Mouse (Mus musculus) embryo, embryonic 11.5 days (tissue): Measurements from ENCODE around the gene Xntrpc.
"Not testable (repeated sequence)": the region's sequence is repeated elsewhere in the genome, so short reads cannot be mapped to it uniquely, and the experiment has no call there.

Experiments
- DNase-seq: peaks from one replicate; pipeline ENCODE4 v3.0.0-alpha.2; 2012; ENCODE audit warnings: low read depth, low spot score

The Xntrpc gene

GRCm38 (mm10) chr7:102065046-102065891 lies at the start of gene Xntrpc, which contains the start of the genes Rnf121 and Xndc1:
Xntrpc (plus strand) TSS chr7:102065713.
Rnf121 (minus strand) TSS chr7:102065469.
Xndc1 (plus strand) TSS chr7:102065511.
- DNase-seq, result peak; percentile 81

DNA sequence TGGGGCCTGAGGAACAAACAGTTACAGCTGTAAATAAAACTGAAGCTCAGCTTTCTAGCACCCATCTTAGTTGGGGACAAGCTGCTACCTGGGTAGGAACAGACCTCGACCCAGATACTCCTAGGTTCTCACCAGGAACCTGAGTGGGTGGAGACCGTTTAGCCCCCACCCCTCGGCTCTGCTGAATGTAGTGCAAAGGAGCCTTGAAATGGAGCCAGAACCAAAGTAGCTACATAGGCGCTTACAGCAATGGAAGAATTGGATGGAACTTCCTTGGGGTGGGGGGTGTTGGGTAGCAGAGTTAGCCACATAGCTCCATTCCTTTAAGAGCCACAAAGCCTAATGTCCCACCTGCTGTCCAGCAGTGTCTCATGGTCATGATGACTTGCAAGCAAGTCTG lies 48.6 kb upstream of the Xntrpc start:
- DNase-seq, result no peak

- DNase-seq, result no peak
Measured at GRCm38 (mm10) chr7:102017452-102017851, 48.1 kb upstream of the Xntrpc start.

- DNase-seq, result no peak
Measured at GRCm38 (mm10) chr7:102018034-102018433, 47.5 kb upstream of the Xntrpc start.

DNA sequence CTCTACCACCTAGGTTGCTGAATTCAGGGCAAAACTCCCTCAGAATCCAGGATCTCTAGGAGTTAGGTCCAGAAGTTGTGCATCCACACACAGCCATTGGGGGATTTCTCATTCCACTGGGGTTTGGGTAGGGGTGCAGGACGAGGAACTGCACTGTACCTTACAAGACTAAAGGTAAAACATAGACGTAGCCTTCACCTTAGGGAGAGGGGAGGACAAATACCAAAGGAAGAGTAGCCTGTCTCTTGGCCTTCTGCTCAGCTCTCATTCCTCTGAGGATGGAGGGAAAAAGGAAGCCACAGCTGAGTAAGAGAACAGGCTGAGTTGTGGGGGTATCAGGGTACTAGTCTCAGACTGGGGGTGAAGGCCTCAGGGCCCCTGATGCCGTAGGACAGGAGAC lies 46.9 kb upstream of the Xntrpc start, which contains the start of gene Il18bp:
Il18bp (minus strand) TSS at position 101 of the 400 bp plus-strand sequence.
- no peak for DNase-seq

GRCm38 (mm10) chr7:102019362-102019761 lies 46.2 kb upstream of the Xntrpc start:
- DNase-seq, result no peak

DNA sequence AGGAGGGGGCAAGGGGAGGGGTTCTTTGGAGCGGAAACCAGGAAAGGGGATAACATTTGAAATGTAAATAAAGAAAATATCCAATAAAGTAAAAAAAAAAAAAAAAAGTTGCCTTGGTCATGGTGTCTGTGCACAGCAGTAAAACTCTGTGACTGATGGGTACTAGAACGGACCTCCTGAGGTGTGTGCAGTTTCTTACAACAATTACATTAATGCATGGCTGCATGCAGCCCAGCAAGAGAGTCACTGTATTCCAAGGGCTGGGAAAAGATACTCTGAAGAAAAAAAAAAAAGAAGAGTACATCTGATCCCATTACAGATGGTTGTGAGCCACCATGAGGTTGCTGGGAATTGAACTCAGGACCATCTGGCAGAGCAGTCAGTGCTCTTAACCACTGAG lies 44.6 kb upstream of the Xntrpc start:
- DNase-seq, result not testable (repeated sequence)

DNA sequence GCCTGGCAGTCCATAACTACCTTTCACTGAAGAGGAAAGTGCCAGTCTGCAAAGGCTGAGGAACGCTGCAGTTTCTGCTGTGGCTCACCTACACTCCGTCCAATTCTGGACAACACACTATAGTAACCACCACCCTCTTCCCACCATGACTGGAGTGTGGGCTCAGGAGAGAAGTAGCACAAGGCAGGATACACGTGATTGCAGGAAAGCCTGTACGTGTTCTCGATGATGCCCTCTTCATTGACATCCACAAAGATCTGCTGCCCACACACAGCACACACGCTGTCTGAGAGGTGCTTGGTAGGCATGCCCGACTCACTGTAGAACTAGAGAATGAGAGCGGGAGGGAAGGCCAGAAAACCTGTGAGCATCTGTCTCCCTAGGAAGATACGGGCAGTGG lies 41.7 kb upstream of the Xntrpc start:
- no peak for DNase-seq

DNA sequence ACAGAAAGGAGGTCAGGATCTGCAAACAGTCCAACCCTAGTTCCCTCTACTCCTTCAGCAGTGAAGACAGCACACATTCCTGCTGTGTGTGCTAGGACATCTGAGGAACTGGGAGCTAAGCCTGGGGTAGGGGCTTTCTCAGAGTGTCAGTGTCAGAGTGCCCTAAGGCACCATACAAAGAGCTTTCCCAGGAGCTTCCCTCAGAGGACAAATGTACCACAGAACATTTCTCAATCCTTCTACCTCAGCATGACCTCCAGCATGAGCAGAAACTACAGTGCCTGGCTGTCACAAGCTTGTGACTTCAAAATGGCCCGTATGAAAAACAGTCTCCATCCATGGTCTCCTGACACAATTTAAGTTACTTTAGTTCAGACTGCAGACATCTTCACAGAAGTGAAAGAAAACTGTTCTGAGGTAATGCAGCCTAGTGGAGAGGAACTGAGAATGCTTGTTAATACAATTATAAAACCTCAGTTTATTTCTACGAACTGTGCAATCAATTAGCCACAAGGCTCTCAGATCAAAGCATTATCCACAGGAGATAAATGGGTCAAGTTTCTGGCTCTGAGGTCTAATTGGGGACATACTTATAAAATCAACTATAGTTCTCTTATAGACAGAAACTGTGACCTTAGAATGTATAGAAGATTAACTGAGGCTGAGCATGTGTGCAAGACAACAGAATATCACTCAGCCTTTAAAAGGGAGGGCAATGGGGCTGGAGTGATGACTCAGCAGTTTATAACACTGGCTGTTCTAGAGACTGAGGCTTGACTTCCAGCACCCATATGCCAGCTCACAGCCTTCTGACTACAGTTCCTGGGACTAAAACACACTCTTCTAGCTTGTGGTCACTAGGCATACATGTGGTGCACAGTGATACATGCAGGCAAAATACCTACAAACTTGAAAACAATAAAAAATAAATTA lies 40.1 kb upstream of the Xntrpc start:
- DNase-seq, result no peak

DNA sequence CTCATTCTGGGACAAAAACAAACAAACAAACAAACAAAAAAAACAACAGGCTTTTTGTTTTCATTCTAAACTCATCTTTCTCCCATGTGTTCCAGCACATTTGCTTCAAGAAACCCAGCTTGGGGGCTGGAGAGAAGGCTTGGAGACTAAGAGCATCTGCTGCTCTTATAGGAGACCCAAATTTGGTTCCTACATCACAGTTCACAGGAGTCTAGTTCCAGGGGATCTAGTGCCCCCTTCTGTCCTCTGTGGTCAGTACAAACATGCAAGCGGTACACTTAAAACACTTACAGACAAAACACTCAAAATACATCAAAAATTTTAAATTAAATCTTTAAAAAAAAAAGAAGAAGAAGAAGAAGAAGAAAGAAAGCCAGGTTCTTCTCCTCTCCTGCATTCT lies 30.6 kb upstream of the Xntrpc start:
- DNase-seq, result no peak

DNA sequence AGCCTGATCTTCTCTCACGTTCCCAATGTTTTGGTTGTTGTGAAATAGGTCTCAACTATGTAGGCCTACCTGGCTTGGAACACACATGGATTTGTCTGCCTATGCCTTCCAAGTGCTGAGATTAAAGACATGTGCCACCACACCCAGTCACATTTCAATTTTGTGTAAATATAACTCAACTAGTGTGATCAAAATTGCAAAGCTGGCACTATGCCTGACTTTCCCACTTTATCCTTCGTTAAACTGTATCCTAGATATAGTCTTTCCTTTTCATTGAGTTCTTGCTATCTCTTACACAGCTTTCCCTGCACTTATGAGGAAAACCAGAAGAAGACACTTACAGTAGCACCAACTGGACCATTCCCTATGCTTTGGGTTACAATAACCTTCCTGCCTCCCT lies 30.0 kb upstream of the Xntrpc start:
- no peak for DNase-seq

- no peak for DNase-seq
Measured at GRCm38 (mm10) chr7:102037318-102037717, 28.2 kb upstream of the Xntrpc start.

- DNase-seq, result no peak
Measured at GRCm38 (mm10) chr7:102042314-102042713, 23.2 kb upstream of the Xntrpc start.

DNA sequence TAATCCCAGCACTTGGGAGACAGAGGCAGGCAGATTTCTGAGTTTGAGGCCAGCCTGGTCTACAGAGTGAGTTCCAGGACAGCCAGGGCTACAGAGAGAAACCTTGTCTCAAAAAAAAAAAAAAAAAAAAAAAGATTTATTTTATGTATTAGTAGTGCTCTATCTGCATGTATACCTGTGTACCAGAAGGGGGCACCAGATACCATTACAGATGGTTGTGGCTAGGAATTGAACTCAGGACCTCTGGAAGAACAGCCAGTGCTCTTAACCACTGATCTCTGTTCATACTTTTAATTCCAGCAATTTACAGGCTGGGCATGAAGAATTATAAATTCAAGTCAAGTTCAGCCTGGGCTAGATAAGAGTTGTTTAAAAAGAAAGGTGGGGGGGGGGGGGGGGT lies 17.0 kb upstream of the Xntrpc start:
- DNase-seq, result not testable (repeated sequence)

GRCm38 (mm10) chr7:102061353-102061752 lies 4.2 kb upstream of the Xntrpc start:
- no peak for DNase-seq

- DNase-seq, result no peak
Measured at GRCm38 (mm10) chr7:102062203-102062602, 3.3 kb upstream of the Xntrpc start.

DNA sequence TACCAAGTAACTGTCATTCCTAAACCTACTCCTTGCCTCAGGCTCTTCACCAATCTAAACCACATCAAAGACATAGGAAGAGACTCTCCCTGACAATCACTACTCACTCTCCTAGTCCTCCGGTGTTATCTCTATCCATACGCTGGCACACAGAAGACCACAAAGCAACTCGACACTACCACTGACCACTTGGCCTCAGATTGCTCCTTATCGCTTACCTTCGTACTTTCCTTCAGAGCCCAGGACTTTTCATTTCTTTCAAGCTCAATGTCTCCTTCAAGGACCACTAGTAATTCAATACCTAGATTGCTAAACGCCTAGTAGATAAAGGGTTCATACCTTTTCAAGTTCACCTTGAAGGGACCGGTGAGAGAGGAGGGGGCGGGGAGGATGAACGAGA lies 1.6 kb upstream of the Xntrpc start:
- no peak for DNase-seq

DNA sequence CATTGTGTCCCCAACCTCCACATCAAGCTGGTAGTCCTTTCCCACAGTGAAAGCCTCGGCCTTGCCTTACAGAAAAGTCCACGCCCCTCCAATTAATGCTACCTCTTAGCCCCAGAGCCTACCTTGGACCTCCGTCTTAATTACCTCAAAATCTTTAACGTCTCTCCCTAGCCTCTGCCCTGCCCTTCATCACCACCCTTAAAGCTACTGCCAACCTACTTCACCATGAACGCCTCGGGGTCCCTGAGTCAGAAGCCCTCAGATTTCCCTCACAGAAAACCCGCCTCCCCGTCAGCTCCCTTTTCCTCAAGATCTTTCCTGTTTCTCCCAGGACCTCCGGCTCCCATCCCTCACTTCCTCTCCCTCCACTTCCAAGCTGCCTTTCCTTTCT lies 863 bp upstream of the Xntrpc start:
- DNase-seq, result no peak

DNA sequence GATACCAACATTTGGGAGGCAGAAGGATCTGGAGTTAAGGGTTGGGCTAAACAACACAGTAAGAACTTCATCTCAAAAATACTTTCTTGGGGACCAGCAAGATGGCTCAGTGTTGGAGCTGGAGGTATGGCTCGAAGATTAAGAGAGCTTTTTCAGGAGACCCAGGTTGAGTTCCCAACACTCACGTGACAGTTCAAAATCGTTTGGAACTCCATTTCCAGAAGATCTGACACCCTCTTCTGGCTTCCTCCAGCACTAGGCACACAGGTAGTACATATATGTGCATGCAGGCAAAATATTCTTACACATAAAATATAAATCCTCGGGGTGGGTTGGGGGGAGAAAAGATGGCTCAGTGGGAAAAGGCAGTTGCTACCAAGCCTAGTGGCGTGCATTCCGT lies 850 bp downstream of the Xntrpc start:
- no peak for DNase-seq

- no peak for DNase-seq
Measured at GRCm38 (mm10) chr7:102076714-102077296, 11.3 kb downstream of the Xntrpc start.

- no peak for DNase-seq
Measured at GRCm38 (mm10) chr7:102078517-102078916, 13.0 kb downstream of the Xntrpc start.

DNA sequence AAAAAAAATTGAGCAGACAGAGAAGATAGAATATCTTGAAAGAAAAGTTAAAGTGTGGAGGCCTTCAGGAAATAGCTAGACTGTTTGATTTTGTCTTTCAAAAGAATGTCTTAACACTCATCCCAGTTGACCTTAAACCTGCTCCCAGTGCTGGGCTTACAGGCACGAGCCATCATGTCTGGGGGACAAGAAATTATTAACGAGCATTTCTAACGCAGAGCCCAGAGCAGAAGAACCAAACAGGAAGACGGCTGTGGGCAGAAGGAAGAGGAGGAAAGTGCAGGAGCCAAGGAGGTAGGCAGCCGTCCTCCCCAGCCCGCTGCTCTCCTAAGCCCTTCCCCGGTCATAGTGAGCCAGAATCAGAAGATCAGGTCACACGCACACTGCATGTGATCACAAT lies 14.8 kb downstream of the Xntrpc start:
- DNase-seq, result no peak
